Mouse (Mus musculus): ENCODE data around the gene Atxn1.
A peak's percentile ranks its signal among the peaks of the same experiment; 100 is the strongest.

The Atxn1 gene

GRCm38 (mm10) chr13:45964853-45965593 is at the start of gene Atxn1:
Gene Atxn1 (minus strand): TSS chr13:45965008.
- DNase-seq (ENCODE audit: low read depth): peak; percentile 94

GRCm38 (mm10) chr13:46011232-46011631 is 46.4 kb upstream of the Atxn1 start:
- DNase-seq (ENCODE audit: low read depth): no peak

GRCm38 (mm10) chr13:46010075-46010474 is 45.3 kb upstream of the Atxn1 start:
- no peak for DNase-seq (ENCODE audit: low read depth)

GRCm38 (mm10) chr13:46008831-46009666 is 44.2 kb upstream of the Atxn1 start:
- DNase-seq (ENCODE audit: low read depth): no peak

GRCm38 (mm10) chr13:46006211-46007102 is 41.6 kb upstream of the Atxn1 start:
- DNase-seq (ENCODE audit: low read depth): no peak

GRCm38 (mm10) chr13:46005656-46006055 is 40.8 kb upstream of the Atxn1 start:
- DNase-seq (ENCODE audit: low read depth): no peak

- no peak for DNase-seq (ENCODE audit: low read depth)
Measured at GRCm38 (mm10) chr13:46001356-46001755, 36.5 kb upstream of the Atxn1 start.

- DNase-seq (ENCODE audit: low read depth): no peak
Measured at GRCm38 (mm10) chr13:45992953-45993352, 28.1 kb upstream of the Atxn1 start.

GRCm38 (mm10) chr13:45990486-45990885 is 25.7 kb upstream of the Atxn1 start:
- no peak for DNase-seq (ENCODE audit: low read depth)

GRCm38 (mm10) chr13:45979246-45979645 is 14.4 kb upstream of the Atxn1 start:
- DNase-seq (ENCODE audit: low read depth): no peak

- peak; percentile 85 for DNase-seq (ENCODE audit: low read depth)
Measured at GRCm38 (mm10) chr13:45976894-45977293, 12.1 kb upstream of the Atxn1 start.

- DNase-seq (ENCODE audit: low read depth): peak; percentile 88
Measured at GRCm38 (mm10) chr13:45974651-45975050, 9.8 kb upstream of the Atxn1 start.

GRCm38 (mm10) chr13:45973972-45974490 is 9.2 kb upstream of the Atxn1 start:
- no peak for DNase-seq (ENCODE audit: low read depth)

GRCm38 (mm10) chr13:45970920-45971536 is 6.2 kb upstream of the Atxn1 start:
- peak; percentile 80 for DNase-seq (ENCODE audit: low read depth)

- no peak for DNase-seq (ENCODE audit: low read depth)
Measured at GRCm38 (mm10) chr13:45968206-45968605, 3.4 kb upstream of the Atxn1 start.

- DNase-seq (ENCODE audit: low read depth): peak; percentile 53
Measured at GRCm38 (mm10) chr13:45967371-45967770, 2.6 kb upstream of the Atxn1 start.

- DNase-seq (ENCODE audit: low read depth): peak; percentile 88
Measured at GRCm38 (mm10) chr13:45966586-45966985, 1.8 kb upstream of the Atxn1 start.

- DNase-seq (ENCODE audit: low read depth): peak; percentile 81
Measured at GRCm38 (mm10) chr13:45965594-45966432, 1.0 kb upstream of the Atxn1 start.

- DNase-seq (ENCODE audit: low read depth): no peak
Measured at GRCm38 (mm10) chr13:45964331-45964852, 416 bp downstream of the Atxn1 start.

Measured in 416B (cell line).